Mouse (Mus musculus) C2C12 (cell line): ENCODE measurements around the gene Camta2.

Experiments
- CEBPB ChIP-seq: IDR thresholded peaks from one replicate; pipeline ENCODE4 v1.6.1; 2011; ENCODE audit warnings: low read depth, mild to moderate bottlenecking, control low read depth, moderate library complexity
- CTCF ChIP-seq: IDR thresholded peaks from one replicate; pipeline ENCODE4 v1.5.1; 2011; ENCODE audit not compliant: control insufficient read depth, insufficient read depth, insufficient read length
- MYOD1 ChIP-seq: IDR thresholded peaks from one replicate; pipeline ENCODE4 v1.6.1; 2011; ENCODE audit warnings: low read depth; ENCODE audit not compliant: control insufficient read depth, insufficient read length
- MYOG ChIP-seq: IDR thresholded peaks from one replicate; pipeline ENCODE4 v1.6.1; 2011; ENCODE audit not compliant: control insufficient read depth, insufficient read length; ENCODE audit errors: extremely low read depth

- TF ChIP-seq CTCF (no peak), MYOD1 (no peak), MYOG (no peak), CEBPB (no peak)
Observed at GRCm38 (mm10) chr11:70671333-70672047, 16.4 kb downstream of the Camta2 start.
